Mouse (Mus musculus) MEL (cell line): ENCODE data around the gene Fam171a1. TPM values are rescaled to one million over a fixed set of nuclear protein-coding genes. Genes with fewer than 3 reads are reported as not detected.

Experiments used
- DNase-seq: peaks from one replicate; pipeline ENCODE4 v3.0.0; 2011; ENCODE audit warnings: low read depth, low spot score
- H3K27ac ChIP-seq: 2 replicates; pipeline ENCODE4 v1.5.1; 2012; ENCODE audit warnings: low read depth, mild to moderate bottlenecking, control low read depth, low read length, moderate library complexity; ENCODE audit not compliant: control insufficient read depth
- H3K27me3 ChIP-seq, 2 experiments: fragments of 150-350 bp in 1 of 2; sonication (generic) in 1 of 2; 2 replicates each; pipeline ENCODE4 v1.6.1; 2012; ENCODE audit warnings: low read length in 2 of 2, mild to moderate bottlenecking in 2 of 2, improper control_type of control experiment in 1 of 2, moderate library complexity in 1 of 2; ENCODE audit not compliant: insufficient read depth in 2 of 2, control insufficient read depth in 1 of 2
- H3K36me3 ChIP-seq, 2 experiments: 2 replicates each; pipeline ENCODE4 v1.6.1; 2012 to 2014; ENCODE audit warnings: low read length in 2 of 2, improper control_type of control experiment in 1 of 2, inconsistent platforms in 1 of 2, mild to moderate bottlenecking in 1 of 2; ENCODE audit not compliant: insufficient read depth in 2 of 2, control insufficient read depth in 1 of 2
- H3K4me1 ChIP-seq, 2 experiments: fragments of 150-350 bp in 1 of 2; sonication (generic) in 1 of 2; 2 replicates each; pipeline ENCODE4 v1.6.1; 2012; ENCODE audit warnings: low read length in 2 of 2, improper control_type of control experiment in 1 of 2, mild to moderate bottlenecking in 1 of 2; ENCODE audit not compliant: insufficient read depth in 2 of 2, control insufficient read depth in 1 of 2
- H3K4me3 ChIP-seq, 2 experiments: fragments of 150-350 bp in 1 of 2; sonication (generic) in 1 of 2; 2 replicates each; pipeline ENCODE4 v1.5.1; 2012; ENCODE audit warnings: low read depth in 2 of 2, low read length in 2 of 2, mild to moderate bottlenecking in 2 of 2, moderate library complexity in 2 of 2, control low read depth in 1 of 2, improper control_type of control experiment in 1 of 2; ENCODE audit not compliant: control insufficient read depth in 1 of 2, insufficient read depth in 1 of 2
- H3K79me2 ChIP-seq: 2 replicates; pipeline ENCODE4 v1.6.1; 2012; ENCODE audit warnings: mild to moderate bottlenecking, low read length, moderate library complexity; ENCODE audit not compliant: control insufficient read depth, poor library complexity, insufficient read depth
- H3K9ac ChIP-seq: 2 replicates; pipeline ENCODE4 v1.6.1; 2012; ENCODE audit warnings: low read depth, mild to moderate bottlenecking, control low read depth, low read length, moderate library complexity; ENCODE audit not compliant: control insufficient read depth, poor library complexity, severe bottlenecking
- H3K9me3 ChIP-seq: fragments of 150-350 bp; sonication (generic); replicated peaks from 2 replicates; pipeline ENCODE4 v1.6.1; 2012; ENCODE audit warnings: mild to moderate bottlenecking, low read length, improper control_type of control experiment, moderate library complexity; ENCODE audit not compliant: insufficient read depth
- BHLHE40 ChIP-seq: IDR thresholded peaks from 2 replicates; pipeline ENCODE4 v1.6.1; 2012; ENCODE audit warnings: low read depth, mild to moderate bottlenecking, inconsistent platforms, low read length, improper control_type of control experiment, borderline replicate concordance
- CHD1 ChIP-seq: IDR thresholded peaks from 2 replicates; pipeline ENCODE4 v1.6.1; 2012; ENCODE audit warnings: low read depth, mild to moderate bottlenecking, inconsistent platforms, low read length, improper control_type of control experiment
- CHD2 ChIP-seq: IDR thresholded peaks from 2 replicates; pipeline ENCODE4 v1.6.1; 2011; ENCODE audit warnings: low read length, improper control_type of control experiment
- E2F4 ChIP-seq: IDR thresholded peaks from 2 replicates; pipeline ENCODE4 v1.6.1; 2011; ENCODE audit warnings: low read depth, low read length, improper control_type of control experiment, borderline replicate concordance
- ELF1 ChIP-seq: IDR thresholded peaks from 2 replicates; pipeline ENCODE4 v1.6.1; 2014; ENCODE audit warnings: low read depth, mild to moderate bottlenecking, inconsistent platforms, low read length, improper control_type of control experiment, moderate library complexity
- EP300 ChIP-seq, 2 experiments: IDR thresholded peaks; 2 replicates each; pipeline ENCODE4 v1.6.1; 2011; ENCODE audit warnings: improper control_type of control experiment in 2 of 2, low read length in 2 of 2, low read depth in 1 of 2, mild to moderate bottlenecking in 1 of 2
- ETS1 ChIP-seq: IDR thresholded peaks from 2 replicates; pipeline ENCODE4 v1.6.1; 2012; ENCODE audit warnings: low read depth, mild to moderate bottlenecking, inconsistent platforms, low read length, improper control_type of control experiment, moderate library complexity
- GABPA ChIP-seq: IDR thresholded peaks from 2 replicates; pipeline ENCODE4 v1.6.1; 2012; ENCODE audit warnings: low read depth, mild to moderate bottlenecking, inconsistent platforms, low read length, improper control_type of control experiment, moderate library complexity
- GATA1 ChIP-seq: IDR thresholded peaks from 2 replicates; pipeline ENCODE4 v1.6.1; 2011; ENCODE audit warnings: low read depth, low read length, improper control_type of control experiment
- HCFC1 ChIP-seq: IDR thresholded peaks from 2 replicates; pipeline ENCODE4 v1.6.1; 2012; ENCODE audit warnings: low read depth, mild to moderate bottlenecking, inconsistent platforms, low read length, improper control_type of control experiment, moderate library complexity
- KAT2A ChIP-seq: conservative IDR thresholded peaks from 2 replicates; pipeline ENCODE4 v1.6.1; 2012; ENCODE audit warnings: low read depth, low read length, improper control_type of control experiment, inconsistent platforms
- MAZ ChIP-seq: IDR thresholded peaks from 2 replicates; pipeline ENCODE4 v1.6.1; 2012; ENCODE audit warnings: low read depth, mild to moderate bottlenecking, inconsistent platforms, low read length, improper control_type of control experiment
- MEF2A ChIP-seq: IDR thresholded peaks from 2 replicates; pipeline ENCODE4 v1.6.1; 2014; ENCODE audit warnings: low read depth, mild to moderate bottlenecking, inconsistent platforms, low read length, improper control_type of control experiment; ENCODE audit not compliant: poor library complexity, insufficient replicate concordance, severe bottlenecking; ENCODE audit errors: extremely low read depth
- MYC ChIP-seq: IDR thresholded peaks from 2 replicates; pipeline ENCODE4 v1.6.1; 2011; ENCODE audit warnings: low read depth, mild to moderate bottlenecking, low read length, improper control_type of control experiment, moderate library complexity
- NELFE ChIP-seq: IDR thresholded peaks from 2 replicates; pipeline ENCODE4 v1.6.1; 2011; ENCODE audit warnings: low read depth, low read length, improper control_type of control experiment
- POLR2A ChIP-seq, 2 experiments: IDR thresholded peaks; 2 replicates each; pipeline ENCODE4 v1.6.1; 2011 to 2012; ENCODE audit warnings: low read length in 2 of 2, mild to moderate bottlenecking in 2 of 2, control low read depth in 1 of 2, improper control_type of control experiment in 1 of 2, low read depth in 1 of 2, moderate library complexity in 1 of 2; ENCODE audit not compliant: control insufficient read depth in 1 of 2, insufficient read depth in 1 of 2, poor library complexity in 1 of 2
- POLR2AphosphoS2 ChIP-seq: IDR thresholded peaks from 2 replicates; pipeline ENCODE4 v1.6.1; 2011; ENCODE audit warnings: low read length, improper control_type of control experiment
- POLR2AphosphoS5 ChIP-seq: IDR thresholded peaks from 2 replicates; pipeline ENCODE4 v1.6.1; 2012; ENCODE audit warnings: low read depth, borderline replicate concordance, mild to moderate bottlenecking, inconsistent platforms, low read length, moderate library complexity, mixed read lengths
- RAD21 ChIP-seq: IDR thresholded peaks from 2 replicates; pipeline ENCODE4 v1.6.1; 2011; ENCODE audit warnings: mild to moderate bottlenecking, low read depth, low read length, improper control_type of control experiment
- SMC3 ChIP-seq: IDR thresholded peaks from 2 replicates; pipeline ENCODE4 v1.6.1; 2011; ENCODE audit warnings: low read depth, low read length, improper control_type of control experiment
- TBP ChIP-seq: IDR thresholded peaks from 2 replicates; pipeline ENCODE4 v1.8.0; 2011; ENCODE audit warnings: low read depth, low read length, improper control_type of control experiment
- USF1 ChIP-seq: IDR thresholded peaks from 2 replicates; pipeline ENCODE4 v1.6.1; 2014; ENCODE audit warnings: low read depth, mild to moderate bottlenecking, inconsistent platforms, low read length, improper control_type of control experiment, moderate library complexity
- USF2 ChIP-seq, 2 experiments: IDR thresholded peaks; 2 replicates each; pipeline ENCODE4 v1.6.1; 2011 to 2012; ENCODE audit warnings: improper control_type of control experiment in 2 of 2, low read length in 2 of 2, borderline replicate concordance in 1 of 2, inconsistent platforms in 1 of 2, low read depth in 1 of 2, mild to moderate bottlenecking in 1 of 2; ENCODE audit not compliant: insufficient read depth in 1 of 2
- ZC3H11A ChIP-seq: IDR thresholded peaks from 2 replicates; pipeline ENCODE4 v1.6.1; 2012; ENCODE audit warnings: low read depth, mild to moderate bottlenecking, inconsistent platforms, low read length, improper control_type of control experiment
- ZKSCAN1 ChIP-seq: IDR thresholded peaks from 2 replicates; pipeline ENCODE4 v1.6.1; 2012; ENCODE audit warnings: low read depth, mild to moderate bottlenecking, inconsistent platforms, low read length, improper control_type of control experiment, moderate library complexity
- polyA plus RNA-seq, 2 experiments: library from polyadenylated mRNA; stranded (reverse) in 1 of 2; unstranded in 1 of 2; fragments of >175 nt in 1 of 2; fragments of >200 nt in 1 of 2; gene quantifications; 2 replicates each; pipeline versions ENCODE4 v1.2.1 to v1.2.4; 2012; ENCODE audit warnings: low replicate concordance in 2 of 2, low read depth in 1 of 2; ENCODE audit not compliant: insufficient read length in 2 of 2, insufficient read depth in 1 of 2, missing spikeins in 1 of 2
- total RNA-seq: library from RNA; depleted of rRNA; stranded (reverse); fragments of 300-350 nt; gene quantifications from 2 replicates; pipeline ENCODE4 v1.2.3, GENCODE M21; 2012

Gene Fam171a1
- total and polyA plus RNA-seq, 3 experiments = not detected

- H3K4me3 ChIP-seq = no peak overlapping the region
- no peak for DNase-seq
- H3K9ac ChIP-seq = no peak overlapping the region
- no peaks in the 10 kb centered on the region for H3K9me3 ChIP-seq
- no peaks in the 10 kb centered on the region for H3K4me1 ChIP-seq
- H3K79me2 ChIP-seq = no peaks in the 10 kb centered on the region
- H3K27me3 ChIP-seq = no peaks in the 10 kb centered on the region
- no peaks in the 10 kb centered on the region for H3K36me3 ChIP-seq
- no peak overlapping the region for H3K27ac ChIP-seq
- TF ChIP-seq POLR2AphosphoS2 = no peak
- TF ChIP-seq MEF2A = no peak
- TF ChIP-seq ZC3H11A = no peak
- TF ChIP-seq ELF1 = no peak
These were observed 4.9 kb downstream of the Fam171a1 start for GRCm38 (mm10) chr2:3118969-3119368.

GRCm38 (mm10) chr2:3119371-3119935 is 5.4 kb downstream of the Fam171a1 start:
- Histone ChIP-seq H3K4me1 (no peaks in the 10 kb centered on the region), H3K79me2 (no peaks in the 10 kb centered on the region), H3K36me3 (no peaks in the 10 kb centered on the region), H3K9ac (no peak overlapping the region), H3K9me3 (no peaks in the 10 kb centered on the region), H3K27ac (no peak overlapping the region), H3K27me3 (no peaks in the 10 kb centered on the region), H3K4me3 (no peak overlapping the region)
- DNase-seq = no peak
- TF ChIP-seq E2F4 (no peak), KAT2A (no peak), ZKSCAN1 (no peak), NELFE (no peak), GATA1 (no peak), USF2 (IDR thresholded peaks at IDR 0.05; ENCODE audit: borderline replicate concordance in 1 of 2, insufficient read depth in 1 of 2, low read depth in 1 of 2, low read length in 2 of 2) (no peak), POLR2AphosphoS2 (no peak), GABPA (no peak), HCFC1 (no peak), MEF2A (no peak)

- no peak for DNase-seq
- no peaks in the 10 kb centered on the region for H3K27me3 ChIP-seq
- H3K27ac ChIP-seq = no peak overlapping the region
- no peak overlapping the region for H3K4me3 ChIP-seq
- H3K36me3 ChIP-seq = no peaks in the 10 kb centered on the region
- H3K9ac ChIP-seq = no peak overlapping the region
- H3K4me1 ChIP-seq = no peaks in the 10 kb centered on the region
- H3K9me3 ChIP-seq = no peaks in the 10 kb centered on the region
- H3K79me2 ChIP-seq = no peaks in the 10 kb centered on the region
- TF ChIP-seq POLR2AphosphoS5 (no peak), USF1 (no peak), EP300 (IDR thresholded peaks at IDR 0.05; ENCODE audit: low read depth in 1 of 2, low read length in 2 of 2) (no peak), ETS1 (no peak), GABPA (no peak), BHLHE40 (no peak), CHD1 (no peak), MEF2A (no peak), RAD21 (no peak), POLR2A (IDR thresholded peaks at IDR 0.05; ENCODE audit: control insufficient read depth in 1 of 2, insufficient read depth in 1 of 2, low read depth in 1 of 2, low read length in 2 of 2, poor library complexity in 1 of 2) (no peak), ELF1 (no peak), CHD2 (no peak), KAT2A (no peak), NELFE (no peak), TBP (no peak), MYC (no peak), E2F4 (no peak), MAZ (no peak), SMC3 (no peak)
These were observed 8.5 kb downstream of the Fam171a1 start for GRCm38 (mm10) chr2:3122571-3122970.
